Mouse (Mus musculus): ENCODE measurements around the gene Zbtb49. TPM values are rescaled to one million over a fixed set of nuclear protein-coding genes. Genes with fewer than 3 reads are reported as not detected.

Zbtb49 gene
- polyA plus RNA-seq, 2 experiments = 2.2 to 3.4 TPM

GRCm38 (mm10) chr5:38187006-38187405 is 33.3 kb downstream of the Zbtb49 start:
- DNase-seq (ENCODE audit: low read depth in 3 of 3, low spot score in 3 of 3) = no peak
- ATAC-seq (ENCODE audit: insufficient read depth) = no peak
- Histone ChIP-seq H3K4me3 (ENCODE audit: insufficient read depth in 1 of 2, low read depth in 2 of 2, low read length in 2 of 2) (no peak overlapping the region), H3K27me3 (ENCODE audit: control insufficient read depth, insufficient read depth, low read length) (no peaks in the 10 kb centered on the region), H3K9me3 (ENCODE audit: control insufficient read depth, low read length) (no peaks in the 10 kb centered on the region), H3K4me1 (replicated peaks; ENCODE audit: control insufficient read depth in 2 of 2, insufficient read depth in 2 of 2, low read length in 1 of 2) (no peaks in the 10 kb centered on the region), H3K9ac (replicated peaks) (no peak overlapping the region), H3K27ac (no peak overlapping the region), H3K36me3 (replicated peaks; ENCODE audit: control insufficient read depth, insufficient read depth, low read depth) (no peaks in the 10 kb centered on the region), H3K4me2 (ENCODE audit: low read depth) (no peak overlapping the region)
- WGBS (ENCODE audit: insufficient replicate concordance) = 54% methylated on average over 2 of the region's 2 CpGs
- TF ChIP-seq CTCF (IDR thresholded peaks at IDR 0.05; ENCODE audit: low read depth) = no peak
- TF ChIP-seq EP300 (IDR thresholded peaks at IDR 0.05; ENCODE audit: low read depth) = no peak

DNA sequence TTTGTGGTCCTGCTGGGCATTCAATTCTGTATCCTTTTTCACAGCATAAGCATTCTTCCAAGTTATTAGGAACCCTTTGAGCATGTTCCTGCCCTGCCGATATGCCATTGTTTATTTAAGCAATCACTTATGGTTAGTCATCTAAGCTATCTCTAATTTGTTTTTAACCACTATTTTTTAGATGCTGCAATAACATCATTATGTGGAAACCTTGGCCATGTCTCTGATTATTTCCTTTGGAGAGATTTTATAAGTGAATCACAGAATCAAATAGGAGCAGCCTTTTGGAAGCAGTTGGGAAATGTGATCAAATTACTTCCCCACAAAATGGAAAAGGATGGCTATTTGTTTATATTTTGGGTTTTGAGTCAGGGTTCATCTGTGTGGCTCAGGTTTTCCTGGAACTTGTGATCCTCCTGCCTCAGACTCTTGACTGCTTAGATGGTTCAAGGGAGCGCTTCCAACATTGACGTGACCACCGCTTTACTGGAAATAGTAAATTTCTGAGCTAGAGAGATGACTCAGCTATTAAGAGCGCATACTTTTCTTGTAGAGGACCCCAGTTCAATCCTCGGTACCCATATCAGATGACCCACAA is 35.5 kb downstream of the Zbtb49 start:
- Histone ChIP-seq H3K36me3 (replicated peaks; ENCODE audit: control insufficient read depth, insufficient read depth, low read depth) (no peaks in the 10 kb centered on the region), H3K27ac (no peak overlapping the region), H3K9ac (replicated peaks) (no peak overlapping the region), H3K4me3 (ENCODE audit: insufficient read depth in 1 of 2, low read depth in 2 of 2, low read length in 2 of 2) (no peak overlapping the region), H3K27me3 (ENCODE audit: control insufficient read depth, insufficient read depth, low read length) (no peaks in the 10 kb centered on the region), H3K4me2 (ENCODE audit: low read depth) (no peak overlapping the region), H3K9me3 (ENCODE audit: control insufficient read depth, low read length) (no peaks in the 10 kb centered on the region), H3K4me1 (replicated peaks; ENCODE audit: control insufficient read depth in 2 of 2, insufficient read depth in 2 of 2, low read length in 1 of 2) (no peaks in the 10 kb centered on the region)
- no peak for ATAC-seq (ENCODE audit: insufficient read depth)
- 57% methylated on average over 6 of the region's 6 CpGs for WGBS (ENCODE audit: insufficient replicate concordance)
- no peak for TF ChIP-seq EP300 (IDR thresholded peaks at IDR 0.05; ENCODE audit: low read depth)
- no peak for TF ChIP-seq CTCF (IDR thresholded peaks at IDR 0.05; ENCODE audit: low read depth)
- DNase-seq (ENCODE audit: low read depth in 3 of 3, low spot score in 3 of 3) = no peak

GRCm38 (mm10) chr5:38174256-38174912 is 45.9 kb downstream of the Zbtb49 start:
- no peak overlapping the region for H3K4me3 ChIP-seq (ENCODE audit: insufficient read depth in 1 of 2, low read depth in 2 of 2, low read length in 2 of 2)
- TF ChIP-seq CTCF (IDR thresholded peaks at IDR 0.05; ENCODE audit: low read depth) = no peak
- ATAC-seq (ENCODE audit: insufficient read depth) (no peak), DNase-seq (ENCODE audit: low read depth in 3 of 3, low spot score in 3 of 3) (no peak)
- WGBS (ENCODE audit: insufficient replicate concordance) = 64% methylated on average over 16 of the region's 16 CpGs
- no peak overlapping the region for H3K9ac ChIP-seq (replicated peaks)
- H3K4me1 ChIP-seq (replicated peaks; ENCODE audit: control insufficient read depth in 2 of 2, insufficient read depth in 2 of 2, low read length in 1 of 2) = no peaks in the 10 kb centered on the region
- no peaks in the 10 kb centered on the region for H3K9me3 ChIP-seq (ENCODE audit: control insufficient read depth, low read length)
- no peaks in the 10 kb centered on the region for H3K27me3 ChIP-seq (ENCODE audit: control insufficient read depth, insufficient read depth, low read length)
- H3K27ac ChIP-seq = no peak overlapping the region
- no peak overlapping the region for H3K4me2 ChIP-seq (ENCODE audit: low read depth)
- no peaks in the 10 kb centered on the region for H3K36me3 ChIP-seq (replicated peaks; ENCODE audit: control insufficient read depth, insufficient read depth, low read depth)

GRCm38 (mm10) chr5:38173766-38174165 is 46.5 kb downstream of the Zbtb49 start:
- DNase-seq (ENCODE audit: low read depth in 3 of 3, low spot score in 3 of 3) (no peak), ATAC-seq (ENCODE audit: insufficient read depth) (no peak)
- no peak overlapping the region for H3K4me3 ChIP-seq (ENCODE audit: insufficient read depth in 1 of 2, low read depth in 2 of 2, low read length in 2 of 2)
- no peak overlapping the region for H3K4me2 ChIP-seq (ENCODE audit: low read depth)
- 36% methylated on average over 5 of the region's 5 CpGs for WGBS (ENCODE audit: insufficient replicate concordance)
- H3K27me3 ChIP-seq (ENCODE audit: control insufficient read depth, insufficient read depth, low read length) = no peaks in the 10 kb centered on the region
- no peaks in the 10 kb centered on the region for H3K9me3 ChIP-seq (ENCODE audit: control insufficient read depth, low read length)
- no peak overlapping the region for H3K9ac ChIP-seq (replicated peaks)
- no peaks in the 10 kb centered on the region for H3K36me3 ChIP-seq (replicated peaks; ENCODE audit: control insufficient read depth, insufficient read depth, low read depth)
- H3K27ac ChIP-seq = no peak overlapping the region
- TF ChIP-seq CTCF (IDR thresholded peaks at IDR 0.05; ENCODE audit: low read depth) = no peak
- no peak for TF ChIP-seq EP300 (IDR thresholded peaks at IDR 0.05; ENCODE audit: low read depth)
- H3K4me1 ChIP-seq (replicated peaks; ENCODE audit: control insufficient read depth in 2 of 2, insufficient read depth in 2 of 2, low read length in 1 of 2) = no peaks in the 10 kb centered on the region

- Histone ChIP-seq H3K27me3 (ENCODE audit: control insufficient read depth, insufficient read depth, low read length) (no peaks in the 10 kb centered on the region), H3K36me3 (replicated peaks; ENCODE audit: control insufficient read depth, insufficient read depth, low read depth) (no peaks in the 10 kb centered on the region), H3K4me2 (ENCODE audit: low read depth) (no peak overlapping the region), H3K4me1 (replicated peaks; ENCODE audit: control insufficient read depth in 2 of 2, insufficient read depth in 2 of 2, low read length in 1 of 2) (no peaks in the 10 kb centered on the region), H3K4me3 (ENCODE audit: insufficient read depth in 1 of 2, low read depth in 2 of 2, low read length in 2 of 2) (no peak overlapping the region), H3K27ac (no peak overlapping the region), H3K9ac (replicated peaks) (no peak overlapping the region), H3K9me3 (ENCODE audit: control insufficient read depth, low read length) (no peaks in the 10 kb centered on the region)
- DNase-seq (ENCODE audit: low read depth in 3 of 3, low spot score in 3 of 3) = no peak
- 60% methylated on average over 11 of the region's 11 CpGs for WGBS (ENCODE audit: insufficient replicate concordance)
- no peak for ATAC-seq (ENCODE audit: insufficient read depth)
- TF ChIP-seq EP300 (IDR thresholded peaks at IDR 0.05; ENCODE audit: low read depth) (no peak), CTCF (IDR thresholded peaks at IDR 0.05; ENCODE audit: low read depth) (no peak)
Observed at GRCm38 (mm10) chr5:38168497-38168896, 51.8 kb downstream of the Zbtb49 start.
